Mouse (Mus musculus) cerebellum, postnatal 36 days (tissue): Measurements from ENCODE around the gene 1700042G07Rik.

Experiments
- DNase-seq, 2 experiments: peaks; one replicate each; pipeline ENCODE4 v3.0.0; 2021 to 2022; ENCODE audit warnings: mixed read lengths in 2 of 2

Gene 1700042G07Rik

GRCm38 (mm10) chr4:116215895-116216605 is 42.9 kb downstream of the 1700042G07Rik start:
- peak; percentile 59 to 66 for DNase-seq

- peak; percentile 73 to 77 for DNase-seq
These were observed 43.9 kb downstream of the 1700042G07Rik start for GRCm38 (mm10) chr4:116217046-116217445.

- DNase-seq = peak in 1 of 2 experiments; percentile 27
These were observed 44.5 kb downstream of the 1700042G07Rik start for GRCm38 (mm10) chr4:116217661-116218060.

GRCm38 (mm10) chr4:116219056-116219455 is 45.9 kb downstream of the 1700042G07Rik start:
- DNase-seq = no peak

- DNase-seq = no peak
These were observed 47.0 kb downstream of the 1700042G07Rik start for GRCm38 (mm10) chr4:116220071-116220650.

GRCm38 (mm10) chr4:116220780-116221139 is 47.6 kb downstream of the 1700042G07Rik start:
- DNase-seq = peak; percentile 85 to 87

- DNase-seq = peak; percentile 98 to 99
These were observed 48.1 kb downstream of the 1700042G07Rik start, which contains the start of gene Pik3r3 for GRCm38 (mm10) chr4:116221140-116221851. Gene Pik3r3 (plus strand): TSS chr4:116221618.

- DNase-seq = peak; percentile 24 to 52
These were observed 49.0 kb downstream of the 1700042G07Rik start for GRCm38 (mm10) chr4:116221996-116222842.

GRCm38 (mm10) chr4:116222843-116223119 is 49.6 kb downstream of the 1700042G07Rik start:
- no peak for DNase-seq
